Mouse (Mus musculus) testis, adult 2 months (tissue): Measurements from ENCODE around the gene Btn1a1.

Experiments
- CTCF ChIP-seq: fragments of 200-500 bp; IDR thresholded peaks from 2 replicates; pipeline ENCODE4 v1.5.1; 2012; ENCODE audit warnings: low read depth, mild to moderate bottlenecking, inconsistent platforms, low read length, moderate library complexity; ENCODE audit not compliant: control insufficient read depth, insufficient read depth, insufficient replicate concordance
- POLR2A ChIP-seq: fragments of 200-500 bp; IDR thresholded peaks from 2 replicates; pipeline ENCODE4 v1.6.1; 2012; ENCODE audit warnings: low read depth, mild to moderate bottlenecking, inconsistent platforms, low read length, moderate library complexity; ENCODE audit not compliant: control insufficient read depth

DNA sequence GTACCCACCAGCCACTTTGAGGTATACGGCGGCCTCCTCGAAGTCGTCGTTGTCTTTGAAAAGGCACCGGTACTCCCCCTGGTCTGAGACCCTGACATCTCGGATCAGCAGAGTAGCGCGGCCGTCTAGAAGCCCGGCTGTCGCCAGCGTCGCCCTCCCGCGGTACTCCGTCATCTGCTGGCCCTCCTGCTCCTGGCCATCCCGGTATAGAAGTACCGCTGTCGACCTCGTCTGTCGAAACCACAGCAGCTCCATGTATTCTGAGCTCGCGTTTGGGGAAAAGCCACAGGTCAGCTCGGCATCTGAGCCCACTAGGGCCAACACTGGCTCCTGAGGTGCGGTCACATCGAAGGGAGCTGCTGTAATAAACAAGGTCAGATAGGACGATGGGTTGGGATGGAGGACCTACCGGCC, 1.5 kb downstream of the Btn1a1 start:
- TF ChIP-seq POLR2A (no peak), CTCF (no peak)
